Mouse (Mus musculus): ENCODE data around the gene Naxd. TPM values are rescaled to one million over a fixed set of nuclear protein-coding genes. Genes with fewer than 3 reads are reported as not detected.
A peak's percentile ranks its signal among the peaks of the same experiment; 100 is the strongest.

Gene Naxd
- total and polyA plus RNA-seq, 2 experiments from 2014 or later = 115 to 125 TPM

GRCm38 (mm10) chr8:11454228-11454627 is 43.1 kb upstream of the Naxd start:
- ATAC-seq = no peak
- Histone ChIP-seq H3K36me3 (ENCODE audit: insufficient read depth, low read length) (no peaks in the 10 kb centered on the region), H3K27me3 (ENCODE audit: insufficient read depth, low read length) (no peaks in the 10 kb centered on the region), H3K4me3 (ENCODE audit: low read length) (no peak overlapping the region), H3K9ac (replicated peaks; ENCODE audit: low read length) (no peak overlapping the region), H3K4me1 (ENCODE audit: insufficient read depth, low read length) (peaks cover 4% of the 10 kb centered on the region; the same call in 1 of the 2 replicates), H3K9me3 (ENCODE audit: low read length) (no peaks in the 10 kb centered on the region), H3K27ac (no peak overlapping the region), H3K4me2 (ENCODE audit: low read depth, low read length) (no peak overlapping the region)
- WGBS = 42% methylated on average over 12 of the region's 12 CpGs
- DNase-seq (ENCODE audit: low spot score) = no peak
- TF ChIP-seq CTCF (IDR thresholded peaks at IDR 0.05; ENCODE audit: low read depth) = no peak

- H3K4me2 ChIP-seq (ENCODE audit: low read depth, low read length) = no peak overlapping the region
- no peak for TF ChIP-seq CTCF (IDR thresholded peaks at IDR 0.05; ENCODE audit: low read depth)
- no peaks in the 10 kb centered on the region for H3K27me3 ChIP-seq (ENCODE audit: insufficient read depth, low read length)
- no peak overlapping the region for H3K27ac ChIP-seq
- no peak overlapping the region for H3K9ac ChIP-seq (replicated peaks; ENCODE audit: low read length)
- WGBS = 76% methylated on average over 3 of the region's 3 CpGs
- DNase-seq (ENCODE audit: low spot score) (no peak), ATAC-seq (no peak)
- no peaks in the 10 kb centered on the region for H3K9me3 ChIP-seq (ENCODE audit: low read length)
- no peak overlapping the region for H3K4me3 ChIP-seq (ENCODE audit: low read length)
- H3K36me3 ChIP-seq (ENCODE audit: insufficient read depth, low read length) = no peaks in the 10 kb centered on the region
- H3K4me1 ChIP-seq (ENCODE audit: insufficient read depth, low read length) = no peaks in the 10 kb centered on the region
These were observed 40.0 kb upstream of the Naxd start for GRCm38 (mm10) chr8:11457278-11457677.

- no peak for TF ChIP-seq CTCF (IDR thresholded peaks at IDR 0.05; ENCODE audit: low read depth)
- ATAC-seq (peak; percentile 17; the same call in 1 of the 2 replicates), DNase-seq (ENCODE audit: low spot score) (no peak)
- no peak overlapping the region for H3K4me2 ChIP-seq (ENCODE audit: low read depth, low read length)
- no peaks in the 10 kb centered on the region for H3K4me1 ChIP-seq (ENCODE audit: insufficient read depth, low read length)
- 45% methylated on average over 12 of the region's 12 CpGs for WGBS
- H3K9ac ChIP-seq (replicated peaks; ENCODE audit: low read length) = no peak overlapping the region
- H3K27ac ChIP-seq = no peak overlapping the region
- H3K36me3 ChIP-seq (ENCODE audit: insufficient read depth, low read length) = no peaks in the 10 kb centered on the region
- H3K9me3 ChIP-seq (ENCODE audit: low read length) = no peaks in the 10 kb centered on the region
- H3K27me3 ChIP-seq (ENCODE audit: insufficient read depth, low read length) = no peaks in the 10 kb centered on the region
- H3K4me3 ChIP-seq (ENCODE audit: low read length) = no peak overlapping the region
These were observed 39.1 kb upstream of the Naxd start for GRCm38 (mm10) chr8:11457981-11458836.

GRCm38 (mm10) chr8:11459016-11459415 is 38.3 kb upstream of the Naxd start:
- no peak overlapping the region for H3K4me2 ChIP-seq (ENCODE audit: low read depth, low read length)
- no peaks in the 10 kb centered on the region for H3K36me3 ChIP-seq (ENCODE audit: insufficient read depth, low read length)
- H3K4me3 ChIP-seq (ENCODE audit: low read length) = no peak overlapping the region
- H3K27ac ChIP-seq = no peak overlapping the region
- H3K9me3 ChIP-seq (ENCODE audit: low read length) = no peaks in the 10 kb centered on the region
- no peak for TF ChIP-seq CTCF (IDR thresholded peaks at IDR 0.05; ENCODE audit: low read depth)
- H3K9ac ChIP-seq (replicated peaks; ENCODE audit: low read length) = no peak overlapping the region
- H3K4me1 ChIP-seq (ENCODE audit: insufficient read depth, low read length) = no peaks in the 10 kb centered on the region
- ATAC-seq = no peak
- DNase-seq (ENCODE audit: low spot score) = no peak
- H3K27me3 ChIP-seq (ENCODE audit: insufficient read depth, low read length) = no peaks in the 10 kb centered on the region
- WGBS = 51% methylated on average over 5 of the region's 5 CpGs

GRCm38 (mm10) chr8:11460934-11461333 is 36.4 kb upstream of the Naxd start:
- no peak for TF ChIP-seq CTCF (IDR thresholded peaks at IDR 0.05; ENCODE audit: low read depth)
- Histone ChIP-seq H3K27me3 (ENCODE audit: insufficient read depth, low read length) (no peaks in the 10 kb centered on the region), H3K27ac (no peak overlapping the region), H3K9me3 (ENCODE audit: low read length) (no peaks in the 10 kb centered on the region), H3K36me3 (ENCODE audit: insufficient read depth, low read length) (no peaks in the 10 kb centered on the region), H3K9ac (replicated peaks; ENCODE audit: low read length) (no peak overlapping the region), H3K4me1 (ENCODE audit: insufficient read depth, low read length) (no peaks in the 10 kb centered on the region), H3K4me3 (ENCODE audit: low read length) (no peak overlapping the region), H3K4me2 (ENCODE audit: low read depth, low read length) (no peak overlapping the region)
- WGBS = 37% methylated on average over 2 of the region's 2 CpGs
- ATAC-seq = no peak
- no peak for DNase-seq (ENCODE audit: low spot score)

GRCm38 (mm10) chr8:11461847-11462246 is 35.5 kb upstream of the Naxd start:
- Histone ChIP-seq H3K27ac (no peak overlapping the region), H3K9ac (replicated peaks; ENCODE audit: low read length) (no peak overlapping the region), H3K36me3 (ENCODE audit: insufficient read depth, low read length) (no peaks in the 10 kb centered on the region), H3K4me3 (ENCODE audit: low read length) (no peak overlapping the region), H3K9me3 (ENCODE audit: low read length) (no peaks in the 10 kb centered on the region), H3K4me2 (ENCODE audit: low read depth, low read length) (no peak overlapping the region), H3K27me3 (ENCODE audit: insufficient read depth, low read length) (no peaks in the 10 kb centered on the region), H3K4me1 (ENCODE audit: insufficient read depth, low read length) (no peaks in the 10 kb centered on the region)
- DNase-seq (ENCODE audit: low spot score) = no peak
- no peak for TF ChIP-seq CTCF (IDR thresholded peaks at IDR 0.05; ENCODE audit: low read depth)
- 65% methylated on average over 2 of the region's 2 CpGs for whole genome bisulfite sequencing
- ATAC-seq = no peak

GRCm38 (mm10) chr8:11462641-11463040 is 34.7 kb upstream of the Naxd start:
- DNase-seq (ENCODE audit: low spot score) = no peak

More at GRCm38 (mm10) chr8:11462641-11463040, 34.7 kb upstream of the Naxd start:
- H3K27ac ChIP-seq = no peak overlapping the region
- H3K36me3 ChIP-seq (ENCODE audit: insufficient read depth, low read length) = no peaks in the 10 kb centered on the region
- H3K9ac ChIP-seq (replicated peaks; ENCODE audit: low read length) = no peak overlapping the region
- ATAC-seq = no peak
- TF ChIP-seq CTCF (IDR thresholded peaks at IDR 0.05; ENCODE audit: low read depth) = no peak
- H3K27me3 ChIP-seq (ENCODE audit: insufficient read depth, low read length) = no peaks in the 10 kb centered on the region
- H3K4me1 ChIP-seq (ENCODE audit: insufficient read depth, low read length) = no peaks in the 10 kb centered on the region
- H3K4me2 ChIP-seq (ENCODE audit: low read depth, low read length) = no peak overlapping the region
- H3K4me3 ChIP-seq (ENCODE audit: low read length) = no peak overlapping the region
- WGBS = 90% methylated on average over 4 of the region's 4 CpGs
- H3K9me3 ChIP-seq (ENCODE audit: low read length) = no peaks in the 10 kb centered on the region

Data from hindbrain, postnatal 0 days (tissue).